Mouse (Mus musculus): Measurements from ENCODE around the gene Vps53. TPM values are rescaled to one million over a fixed set of nuclear protein-coding genes. Genes with fewer than 3 reads are reported as not detected.

The Vps53 gene
- polyA plus RNA-seq, 1 experiment from 2014 or later = 39.8 TPM

- no peaks in the 10 kb centered on the region for H3K36me3 ChIP-seq (replicated peaks)
- 93% methylated on average over 3 of the region's 3 CpGs for WGBS
- no peak overlapping the region for H3K27ac ChIP-seq (replicated peaks)
- DNase-seq (ENCODE audit: low spot score) = no peak
- H3K4me1 ChIP-seq = peaks cover 43% of the 10 kb centered on the region
- no peaks in the 10 kb centered on the region; the same call in 1 of the 2 replicates for H3K27me3 ChIP-seq (replicated peaks; ENCODE audit: low read depth, poor library complexity, severe bottlenecking)
- no peaks in the 10 kb centered on the region for H3K9me3 ChIP-seq
- no peak overlapping the region for H3K4me3 ChIP-seq
Observed at GRCm38 (mm10) chr11:76039271-76040053, 140.0 kb downstream of the Vps53 start.

GRCm38 (mm10) chr11:76037581-76038294 lies 141.7 kb downstream of the Vps53 start:
- no peak overlapping the region for H3K4me3 ChIP-seq
- H3K27ac ChIP-seq (replicated peaks) = no peak overlapping the region; the same call in 1 of the 2 replicates
- no peaks in the 10 kb centered on the region for H3K9me3 ChIP-seq
- no peak for DNase-seq (ENCODE audit: low spot score)
- no peaks in the 10 kb centered on the region; the same call in 1 of the 2 replicates for H3K27me3 ChIP-seq (replicated peaks; ENCODE audit: low read depth, poor library complexity, severe bottlenecking)
- peaks cover 35% of the 10 kb centered on the region for H3K4me1 ChIP-seq
- no peaks in the 10 kb centered on the region for H3K36me3 ChIP-seq (replicated peaks)
- WGBS = 55% methylated on average over 6 of the region's 6 CpGs

- H3K27ac ChIP-seq (replicated peaks) = no peak overlapping the region
- H3K36me3 ChIP-seq (replicated peaks) = no peaks in the 10 kb centered on the region
- peaks cover 20% of the 10 kb centered on the region for H3K4me1 ChIP-seq
- no peaks in the 10 kb centered on the region for H3K9me3 ChIP-seq
- no peak for DNase-seq (ENCODE audit: low spot score)
- H3K4me3 ChIP-seq = no peak overlapping the region
- 81% methylated on average over 8 of the region's 8 CpGs for WGBS
- peaks cover 7% of the 10 kb centered on the region; the same call in 1 of the 2 replicates for H3K27me3 ChIP-seq (replicated peaks; ENCODE audit: low read depth, poor library complexity, severe bottlenecking)
Observed at GRCm38 (mm10) chr11:76035182-76035581, 144.3 kb downstream of the Vps53 start.

GRCm38 (mm10) chr11:76033836-76034235 lies 145.6 kb downstream of the Vps53 start:
- Histone ChIP-seq H3K4me1 (peaks cover 20% of the 10 kb centered on the region), H3K27me3 (replicated peaks; ENCODE audit: low read depth, poor library complexity, severe bottlenecking) (peaks cover 20% of the 10 kb centered on the region), H3K27ac (replicated peaks) (no peak overlapping the region), H3K4me3 (no peak overlapping the region), H3K36me3 (replicated peaks) (no peaks in the 10 kb centered on the region), H3K9me3 (no peaks in the 10 kb centered on the region)
- DNase-seq (ENCODE audit: low spot score) = no peak
- 77% methylated on average over 4 of the region's 4 CpGs for WGBS

- WGBS = 82% methylated on average over 6 of the region's 6 CpGs
- Histone ChIP-seq H3K4me1 (peaks cover 21% of the 10 kb centered on the region), H3K9me3 (no peaks in the 10 kb centered on the region), H3K36me3 (replicated peaks) (no peaks in the 10 kb centered on the region), H3K27ac (replicated peaks) (no peak overlapping the region), H3K4me3 (no peak overlapping the region), H3K27me3 (replicated peaks; ENCODE audit: low read depth, poor library complexity, severe bottlenecking) (peaks cover 24% of the 10 kb centered on the region)
- DNase-seq (ENCODE audit: low spot score) = no peak
Observed at GRCm38 (mm10) chr11:76033359-76033758, 146.1 kb downstream of the Vps53 start.

- 2% methylated on average over 12 of the region's 14 CpGs for whole genome bisulfite sequencing
- Histone ChIP-seq H3K4me1 (peaks cover 48% of the 10 kb centered on the region), H3K27me3 (replicated peaks; ENCODE audit: low read depth, poor library complexity, severe bottlenecking) (peaks cover 40% of the 10 kb centered on the region), H3K9me3 (no peaks in the 10 kb centered on the region), H3K36me3 (replicated peaks) (peaks cover 18% of the 10 kb centered on the region), H3K27ac (replicated peaks) (peak overlapping the region; percentile 92), H3K4me3 (peak overlapping the region; percentile 84)
- DNase-seq (ENCODE audit: low spot score) = no peak
Observed at GRCm38 (mm10) chr11:76028072-76028465, 151.4 kb downstream of the Vps53 start.

- H3K4me3 ChIP-seq = peak within 1 kb of the TSS; percentile 84
- WGBS = under 1% methylated on average over 112 of the region's 112 CpGs
- DNase-seq (ENCODE audit: low spot score) = peak; percentile 94
- peaks cover 40% of the 10 kb centered on the region for H3K27me3 ChIP-seq (replicated peaks; ENCODE audit: low read depth, poor library complexity, severe bottlenecking)
- H3K9me3 ChIP-seq = no peaks in the 10 kb centered on the region
- peak within 1 kb of the TSS; percentile 92 for H3K27ac ChIP-seq (replicated peaks)
- H3K4me1 ChIP-seq = peaks cover 48% of the 10 kb centered on the region
- H3K36me3 ChIP-seq (replicated peaks) = peaks cover 25% of the 10 kb centered on the region
Observed at GRCm38 (mm10) chr11:76027139-76028071, 152.0 kb downstream of the Vps53 start, which contains the start of gene Rflnb. TSS of gene Rflnb (minus strand) at chr11:76027782.

- 3% methylated on average over 14 of the region's 14 CpGs for WGBS
- DNase-seq (ENCODE audit: low spot score) = no peak
- peaks cover 31% of the 10 kb centered on the region for H3K36me3 ChIP-seq (replicated peaks)
- H3K27me3 ChIP-seq (replicated peaks; ENCODE audit: low read depth, poor library complexity, severe bottlenecking) = peaks cover 36% of the 10 kb centered on the region
- H3K27ac ChIP-seq (replicated peaks) = peak overlapping the region; percentile 92
- no peaks in the 10 kb centered on the region for H3K9me3 ChIP-seq
- peaks cover 48% of the 10 kb centered on the region for H3K4me1 ChIP-seq
- peak overlapping the region; percentile 84 for H3K4me3 ChIP-seq
Observed at GRCm38 (mm10) chr11:76026527-76027138, 152.8 kb downstream of the Vps53 start.

GRCm38 (mm10) chr11:76025080-76025583 lies 154.3 kb downstream of the Vps53 start:
- DNase-seq (ENCODE audit: low spot score) = no peak
- peaks cover 36% of the 10 kb centered on the region for H3K36me3 ChIP-seq (replicated peaks)
- 49% methylated on average over 7 of the region's 7 CpGs for WGBS
- H3K4me3 ChIP-seq = peak overlapping the region; percentile 84; the same call in 1 of the 2 replicates
- no peaks in the 10 kb centered on the region for H3K9me3 ChIP-seq
- peaks cover 33% of the 10 kb centered on the region for H3K27me3 ChIP-seq (replicated peaks; ENCODE audit: low read depth, poor library complexity, severe bottlenecking)
- H3K27ac ChIP-seq (replicated peaks) = no peak overlapping the region
- H3K4me1 ChIP-seq = peaks cover 46% of the 10 kb centered on the region

- H3K4me1 ChIP-seq = peaks cover 20% of the 10 kb centered on the region
- no peak for DNase-seq (ENCODE audit: low spot score)
- H3K27me3 ChIP-seq (replicated peaks; ENCODE audit: low read depth, poor library complexity, severe bottlenecking) = peaks cover 9% of the 10 kb centered on the region
- H3K9me3 ChIP-seq = no peaks in the 10 kb centered on the region
- no peak overlapping the region for H3K4me3 ChIP-seq
- 82% methylated on average over 9 of the region's 9 CpGs for WGBS
- H3K27ac ChIP-seq (replicated peaks) = no peak overlapping the region
- H3K36me3 ChIP-seq (replicated peaks) = peaks cover 38% of the 10 kb centered on the region
Observed at GRCm38 (mm10) chr11:76020916-76021315, 158.5 kb downstream of the Vps53 start.

GRCm38 (mm10) chr11:76019879-76020278 lies 159.6 kb downstream of the Vps53 start:
- Histone ChIP-seq H3K4me3 (no peak overlapping the region), H3K36me3 (replicated peaks) (peaks cover 36% of the 10 kb centered on the region), H3K27ac (replicated peaks) (no peak overlapping the region), H3K27me3 (replicated peaks; ENCODE audit: low read depth, poor library complexity, severe bottlenecking) (0 out of 2 replicates have a peak, but pooled peaks cover under 1% of the 10 kb centered on the region), H3K9me3 (no peaks in the 10 kb centered on the region), H3K4me1 (peaks cover 10% of the 10 kb centered on the region)
- 88% methylated on average over 4 of the region's 4 CpGs for WGBS
- no peak for DNase-seq (ENCODE audit: low spot score)
